Mouse (Mus musculus) fat pad, adult 2 months (tissue): ENCODE measurements around the gene Kera.

Experiments used
- DNase-seq: peaks from one replicate; pipeline ENCODE4 v3.0.0-alpha.2; 2011; ENCODE audit warnings: low read depth, low spot score; ENCODE audit errors: extremely low read depth

Gene Kera

DNA sequence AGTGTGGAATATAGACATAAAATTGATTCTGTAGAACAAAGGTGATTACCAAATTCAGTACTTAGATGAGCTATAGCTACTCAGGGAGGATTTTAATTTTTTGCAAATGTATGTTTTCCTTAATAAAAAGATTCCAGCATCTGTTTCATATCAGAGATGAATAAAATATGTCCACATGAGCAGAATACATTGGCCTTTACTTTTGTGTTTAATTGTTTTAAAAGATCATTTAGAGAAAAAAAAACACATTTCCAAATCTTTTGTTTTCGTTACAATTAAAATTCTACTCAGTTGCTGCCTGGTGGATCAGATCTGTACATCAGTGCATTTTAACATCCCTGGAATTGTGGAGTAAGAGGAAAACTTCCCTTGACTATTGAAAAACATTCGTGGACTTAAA lies at the start of gene Kera:
Gene Kera, plus strand, starts transcription at position 301 of the 400 bp plus-strand sequence.
- no peak for DNase-seq

DNA sequence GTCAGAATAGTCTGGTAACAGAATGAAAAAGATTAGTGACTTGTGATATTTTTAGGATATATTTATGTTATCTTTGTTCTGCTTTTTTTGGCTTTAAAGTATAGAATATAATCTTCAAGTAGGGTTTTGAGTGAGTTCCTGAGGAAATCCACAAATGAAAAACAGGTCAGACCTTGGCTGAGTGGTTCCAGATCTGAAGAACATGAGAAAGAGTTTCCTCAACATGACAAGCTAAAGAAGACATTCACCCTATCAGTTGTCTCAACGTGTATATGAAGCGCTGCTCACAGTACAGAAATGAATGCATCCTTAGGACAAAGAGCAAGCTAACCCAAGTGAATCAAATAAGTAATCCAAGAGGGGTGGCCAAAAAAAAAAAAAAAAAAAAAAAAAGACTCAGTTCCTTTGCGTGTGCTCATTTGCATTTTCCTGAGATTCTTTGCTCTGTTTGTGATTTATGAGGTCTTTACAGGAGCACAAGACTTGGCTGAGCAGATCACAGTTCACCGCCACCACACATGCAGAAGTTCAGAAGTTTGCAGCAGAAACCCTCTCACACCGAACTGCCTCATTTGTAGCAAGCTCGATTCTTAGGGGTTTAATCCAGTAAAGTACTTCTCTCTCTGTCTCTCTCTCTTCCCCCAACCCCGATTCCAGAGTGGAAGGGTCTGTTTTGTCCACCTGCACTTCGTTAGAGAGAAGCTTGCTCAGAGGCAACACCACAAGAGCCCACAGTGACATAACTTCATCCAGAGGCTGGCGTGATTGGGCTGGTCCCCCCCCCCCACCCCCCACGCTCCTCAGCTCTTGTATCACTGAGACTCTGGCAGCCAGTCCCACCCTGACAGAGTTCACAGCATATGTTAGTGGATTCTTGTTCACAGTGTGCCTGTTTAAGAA lies 41.5 kb upstream of the Kera start, which contains the start of gene Lum:
Gene Lum, plus strand, starts transcription at position 172 of the 900 bp plus-strand sequence.
- no peak for DNase-seq

DNA sequence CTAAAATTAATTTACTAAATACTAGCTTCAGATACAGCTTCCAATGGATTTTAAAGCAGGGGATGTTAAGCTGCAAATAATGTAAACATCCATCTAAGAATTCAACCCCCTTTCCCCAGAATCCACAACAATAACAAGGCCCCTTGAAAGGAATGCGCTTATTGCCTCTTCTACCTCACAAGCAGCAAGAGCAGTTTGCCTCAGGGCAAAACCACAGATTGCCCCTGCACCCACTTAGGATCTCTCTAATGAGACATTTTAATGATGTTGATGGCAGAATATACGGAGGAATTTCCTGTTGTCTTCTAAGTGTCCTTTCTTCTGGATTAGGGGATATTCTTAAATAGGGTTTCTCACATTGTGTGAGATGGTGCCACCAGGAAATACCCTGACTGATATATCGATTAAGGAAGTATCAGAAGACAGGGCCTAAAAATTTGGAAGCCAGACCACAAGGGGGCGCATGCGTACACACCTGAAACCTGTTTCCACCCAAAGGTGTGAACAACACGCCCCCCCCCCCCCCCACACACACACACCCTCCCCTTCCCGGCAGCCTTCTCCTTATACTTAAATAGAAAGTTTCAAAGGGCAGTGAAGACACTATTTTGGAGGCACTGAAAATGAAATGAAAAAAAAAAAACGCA lies 39.1 kb upstream of the Kera start:
- no peak for DNase-seq

DNA sequence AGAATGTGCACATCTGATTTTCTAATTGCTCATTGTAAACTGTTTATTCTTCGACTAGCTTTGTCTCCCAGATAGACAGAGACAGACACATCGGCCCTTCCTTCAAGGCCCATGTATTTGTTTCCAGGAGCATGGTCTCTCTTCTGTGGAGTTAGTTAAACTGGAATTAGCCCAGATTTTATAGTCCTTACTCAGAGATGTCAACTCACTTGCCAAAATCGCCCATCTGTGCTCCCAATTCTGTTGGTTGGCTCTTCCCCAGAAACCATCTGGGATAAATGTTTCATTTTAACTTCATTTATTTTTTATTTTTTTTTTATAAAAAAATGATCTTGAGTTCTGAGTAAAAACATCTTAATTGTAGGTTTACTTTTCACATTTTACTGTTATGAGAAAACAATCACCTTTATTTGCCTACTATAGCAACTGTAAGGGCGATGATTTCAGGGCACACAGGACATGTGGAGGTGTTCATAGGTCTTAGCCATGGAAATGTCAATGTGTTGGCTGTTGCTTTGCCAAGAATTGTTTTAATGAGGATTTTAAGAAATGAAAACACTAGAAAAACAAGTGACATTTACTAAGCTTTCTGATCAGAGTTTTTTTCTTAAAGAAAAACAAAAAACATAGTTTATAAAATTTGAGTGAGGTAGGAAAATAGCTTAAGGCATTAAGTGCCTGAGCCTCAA lies 24.0 kb upstream of the Kera start:
- DNase-seq, result no peak

DNA sequence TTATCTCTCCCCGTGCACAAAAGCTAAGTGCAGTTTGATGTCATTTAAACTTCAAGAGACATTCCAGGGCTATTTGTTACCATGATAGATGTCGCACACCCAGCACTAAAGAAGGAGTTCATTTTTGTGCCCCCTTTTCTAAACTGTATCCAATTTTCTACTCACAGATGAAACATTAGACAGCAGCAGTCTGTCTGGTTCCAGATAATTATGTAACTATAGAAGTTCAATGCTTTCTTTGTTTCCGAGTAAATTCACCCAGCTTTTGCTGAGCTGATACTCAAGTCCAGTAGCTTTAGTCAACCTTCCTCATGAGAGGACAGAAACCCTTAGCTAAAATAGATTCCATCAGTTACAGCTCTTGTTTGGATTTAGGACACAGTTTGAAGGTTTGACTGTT lies 22.5 kb upstream of the Kera start:
- DNase-seq, result no peak

DNA sequence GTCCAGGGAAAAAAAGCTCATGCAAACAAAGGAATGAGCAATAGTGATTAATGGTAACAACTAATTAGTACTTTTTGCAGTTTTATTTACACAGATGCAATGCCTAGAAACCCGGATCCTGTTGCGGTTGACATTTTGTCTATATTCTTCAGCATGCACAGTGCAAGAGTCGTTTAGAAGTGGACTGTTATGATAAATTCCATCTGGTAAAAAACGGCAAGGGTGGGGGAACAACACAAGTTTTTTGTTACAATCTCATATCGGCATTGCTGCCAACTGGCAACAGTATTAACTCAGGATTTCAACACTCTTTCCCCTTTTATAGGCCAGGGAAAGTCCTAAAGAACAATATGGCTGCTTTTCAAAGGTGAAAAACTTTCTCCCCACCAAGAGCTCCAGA lies 19.5 kb upstream of the Kera start:
- DNase-seq, result no peak

DNA sequence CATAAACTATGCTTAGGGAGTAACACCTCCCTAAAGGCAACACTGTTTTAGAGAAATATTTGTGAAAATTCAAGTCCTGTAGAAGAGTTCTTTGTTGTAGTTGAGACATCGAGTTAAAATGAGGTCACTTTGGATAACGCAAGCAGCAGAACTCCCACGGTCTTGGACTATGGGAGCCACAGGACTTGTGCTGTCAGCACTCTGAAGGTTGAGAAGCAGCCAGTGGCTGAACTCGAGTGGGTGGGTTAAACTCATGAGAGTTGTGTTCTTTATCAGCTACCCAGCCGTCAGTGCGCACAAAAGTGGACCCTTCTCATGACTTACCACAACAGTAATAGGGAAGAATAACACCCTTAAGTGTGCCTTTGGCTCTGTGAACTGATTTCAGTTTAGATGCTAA lies 17.1 kb upstream of the Kera start:
- DNase-seq, result no peak

DNA sequence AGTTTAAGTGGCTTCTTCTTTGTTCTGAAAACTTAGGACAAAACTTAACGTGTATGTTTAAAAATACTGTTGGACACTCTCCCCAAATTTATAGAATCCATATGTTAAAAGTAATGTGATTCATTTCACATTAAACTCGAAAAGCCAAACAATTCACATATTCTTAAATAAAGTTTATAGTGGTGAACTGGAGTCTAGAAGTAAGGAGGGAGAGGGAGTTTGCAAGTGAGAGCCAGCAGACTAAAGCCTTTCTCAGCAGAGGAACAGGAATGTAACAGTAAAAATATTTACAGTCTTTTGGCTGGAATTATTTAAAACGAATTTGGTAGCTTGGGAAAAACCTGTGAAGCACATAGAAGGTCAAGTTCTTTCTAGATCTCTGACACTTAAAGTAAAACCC lies 15.6 kb upstream of the Kera start:
- no peak for DNase-seq

DNA sequence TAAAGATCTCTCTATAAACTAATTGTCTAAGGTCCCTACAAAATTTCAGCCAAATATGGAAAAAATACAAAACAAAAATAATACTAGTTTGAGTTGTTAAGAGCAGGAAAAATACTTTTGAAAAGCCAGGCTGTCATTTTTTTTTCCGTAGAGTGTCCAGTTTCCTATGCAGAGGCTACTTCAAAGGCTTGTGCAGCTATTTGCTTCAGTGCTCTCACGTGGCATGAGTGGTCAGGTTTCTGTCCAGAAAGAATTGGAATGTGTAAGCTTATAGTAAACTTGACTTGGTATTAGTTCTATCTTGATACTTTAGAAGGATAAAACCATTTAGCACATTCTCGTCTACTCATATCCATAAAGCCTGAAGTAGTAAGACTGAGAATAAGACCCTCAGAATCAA lies 15.0 kb upstream of the Kera start:
- DNase-seq, result no peak

DNA sequence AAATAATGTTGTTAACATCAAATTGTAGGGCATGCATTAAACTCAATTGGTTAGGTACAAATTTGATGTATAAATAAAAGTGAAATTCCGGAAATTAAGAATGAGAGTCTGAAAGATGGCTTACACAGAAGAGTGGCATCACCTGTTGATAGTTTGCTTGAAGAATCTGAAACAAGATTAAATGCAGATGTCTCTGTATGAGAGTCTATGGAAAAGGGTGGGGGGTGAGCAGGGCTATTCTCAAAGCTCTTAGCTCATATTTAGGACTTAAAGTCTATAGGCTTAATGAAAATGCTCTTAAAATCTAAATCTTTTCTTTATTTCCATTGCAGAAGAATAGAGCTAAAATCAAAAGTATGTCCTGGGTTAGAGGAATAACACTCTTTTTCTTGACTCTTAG lies 11.0 kb upstream of the Kera start:
- no peak for DNase-seq

DNA sequence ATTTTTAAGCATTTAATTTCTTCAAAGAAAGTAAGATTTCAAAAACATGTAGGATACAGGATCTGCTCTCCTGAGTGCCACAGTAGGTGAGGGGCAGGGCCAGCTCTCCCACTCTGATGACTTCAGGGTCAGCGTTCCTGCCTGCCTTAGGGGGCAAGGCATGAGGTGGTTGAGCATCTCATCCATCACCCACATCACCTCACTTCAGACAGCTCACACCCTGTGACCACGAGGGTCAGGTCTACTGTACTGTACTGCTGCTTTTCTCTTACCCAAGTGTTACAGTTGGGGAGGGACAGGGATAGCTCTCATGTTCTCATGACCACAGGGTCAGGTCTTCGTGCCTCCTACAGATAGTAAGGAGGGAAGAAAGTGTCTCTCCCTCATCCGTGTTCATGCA lies 4.9 kb upstream of the Kera start:
- no peak for DNase-seq

DNA sequence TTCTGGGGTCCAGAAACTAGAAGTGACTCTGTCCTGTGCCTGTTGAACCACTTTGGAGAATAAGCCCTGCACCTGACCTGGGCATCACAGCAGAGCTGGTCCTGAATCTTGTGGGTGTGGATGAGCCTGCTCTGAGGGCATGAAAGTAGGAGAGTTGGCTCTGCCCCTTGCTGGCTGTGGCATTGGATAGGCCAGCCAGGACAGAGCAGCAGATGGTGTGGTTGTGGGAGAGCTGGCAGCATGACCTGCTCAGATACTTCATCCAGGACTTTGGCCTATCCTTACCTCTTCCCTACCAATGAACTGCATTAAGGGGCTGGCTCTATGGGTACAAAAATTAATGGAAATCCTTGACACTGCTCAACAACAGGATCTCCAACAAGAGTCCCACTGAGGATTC lies 3.4 kb upstream of the Kera start:
- DNase-seq, result no peak

DNA sequence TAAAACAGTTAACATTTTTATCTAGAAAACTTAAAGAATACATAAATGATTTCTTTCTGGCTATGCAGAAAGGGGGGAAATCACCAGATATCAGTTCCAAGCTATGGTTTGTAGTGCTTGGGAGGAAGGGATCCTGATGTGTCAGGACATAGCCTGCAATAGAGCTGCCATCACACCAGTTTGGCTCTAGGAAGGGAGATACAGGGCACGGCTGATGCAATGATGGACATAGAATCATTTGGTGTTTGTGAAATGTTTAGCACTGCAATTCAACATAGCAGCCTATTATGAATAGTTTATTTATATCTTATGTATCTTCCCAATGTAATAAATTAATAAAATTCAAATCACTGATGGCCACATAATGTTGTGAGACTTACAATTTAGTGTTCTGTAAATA lies 15.6 kb downstream of the Kera start:
- DNase-seq, result no peak

DNA sequence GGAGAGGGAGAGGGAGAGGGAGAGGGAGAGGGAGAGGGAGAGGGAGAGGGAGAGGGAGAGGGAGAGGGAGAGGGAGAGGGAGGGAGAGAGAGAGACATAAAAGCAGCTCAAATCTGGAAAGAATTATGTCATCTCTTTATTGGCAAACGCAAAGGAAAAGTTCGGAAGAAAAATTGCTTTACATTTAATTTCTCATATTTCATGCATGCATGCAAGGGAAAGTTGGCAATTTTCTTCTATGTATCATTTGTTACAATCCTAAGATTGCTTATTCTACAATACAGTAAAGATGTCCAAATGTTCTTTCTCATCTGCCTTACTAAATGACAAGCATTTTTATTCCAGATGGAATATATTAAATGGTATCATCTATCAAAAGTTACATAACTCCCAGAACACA lies 17.7 kb downstream of the Kera start:
- DNase-seq, result no peak

DNA sequence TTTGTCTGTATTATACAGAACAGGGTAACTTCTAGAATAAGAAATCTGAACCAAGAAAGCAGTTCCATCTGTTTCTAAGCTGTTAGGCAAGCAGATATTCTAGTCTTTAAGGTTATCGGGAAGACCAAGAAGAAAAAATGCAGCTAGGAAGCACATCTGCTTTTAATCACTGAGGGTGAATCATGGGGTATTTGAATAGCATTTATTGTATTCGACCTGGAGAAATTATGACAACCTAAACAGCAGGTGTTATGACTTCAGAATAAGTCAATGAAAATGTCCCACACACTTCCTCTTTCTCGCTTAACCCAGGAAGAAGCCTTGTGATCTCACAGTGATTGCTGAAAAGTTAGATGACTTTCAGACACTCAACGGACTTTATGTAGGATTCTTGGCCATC lies 18.4 kb downstream of the Kera start:
- DNase-seq, result no peak

DNA sequence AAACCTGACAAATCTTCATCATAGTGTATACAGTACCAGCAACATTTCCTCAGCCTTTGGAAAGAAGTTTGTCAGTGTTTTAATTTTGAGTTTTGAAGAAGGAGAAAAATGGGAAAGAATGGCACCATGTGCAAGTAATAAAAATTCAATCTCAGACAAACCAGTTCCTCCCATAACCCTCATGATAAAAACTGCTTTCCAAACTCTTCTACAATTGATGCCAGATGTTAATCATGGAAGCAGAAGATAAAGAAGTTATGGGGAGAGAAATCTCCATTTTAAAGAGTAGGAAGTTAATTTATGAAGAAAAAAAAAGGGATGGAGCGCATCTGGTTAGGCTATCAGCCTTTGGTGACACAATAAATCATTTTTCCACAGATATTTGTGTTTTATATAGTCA lies 19.9 kb downstream of the Kera start:
- no peak for DNase-seq

DNA sequence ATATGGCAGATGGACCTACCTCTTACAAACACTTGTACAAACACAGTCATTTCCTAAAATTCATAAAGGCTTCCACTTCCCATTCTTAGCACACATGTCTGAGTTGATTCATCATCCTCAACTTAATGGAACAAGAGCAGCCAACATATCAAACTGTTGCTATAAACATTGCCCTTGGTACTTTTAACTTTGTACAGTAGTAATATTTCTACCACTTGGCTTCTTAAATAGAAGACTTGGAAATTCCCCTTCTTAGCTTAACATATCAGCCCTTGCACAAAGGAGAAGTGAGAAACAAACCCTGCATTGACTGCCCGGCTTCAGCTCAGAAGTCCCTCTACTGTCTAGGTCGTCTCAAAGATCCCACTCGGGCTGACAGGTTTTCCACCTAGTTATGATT lies 24.4 kb downstream of the Kera start:
- no peak for DNase-seq

DNA sequence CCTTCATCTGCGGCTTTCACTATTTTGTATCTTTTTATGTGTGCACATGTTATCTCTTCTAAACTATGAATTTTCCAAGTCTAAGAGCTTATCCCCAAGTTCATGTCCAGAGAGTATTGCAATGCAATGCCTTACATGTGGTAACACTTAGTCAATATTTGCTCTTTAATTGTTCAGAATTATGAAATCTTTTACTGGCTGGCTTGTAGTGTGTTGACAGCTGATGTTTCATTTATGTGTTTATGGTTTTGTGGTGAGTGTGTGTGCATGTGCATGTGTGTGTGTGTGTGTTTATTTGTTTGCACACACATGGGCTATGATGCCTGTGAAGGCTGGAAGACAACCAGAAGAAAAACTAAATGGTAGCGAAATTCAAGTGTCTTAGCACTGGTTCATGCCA lies 35.2 kb downstream of the Kera start:
- no peak for DNase-seq

DNA sequence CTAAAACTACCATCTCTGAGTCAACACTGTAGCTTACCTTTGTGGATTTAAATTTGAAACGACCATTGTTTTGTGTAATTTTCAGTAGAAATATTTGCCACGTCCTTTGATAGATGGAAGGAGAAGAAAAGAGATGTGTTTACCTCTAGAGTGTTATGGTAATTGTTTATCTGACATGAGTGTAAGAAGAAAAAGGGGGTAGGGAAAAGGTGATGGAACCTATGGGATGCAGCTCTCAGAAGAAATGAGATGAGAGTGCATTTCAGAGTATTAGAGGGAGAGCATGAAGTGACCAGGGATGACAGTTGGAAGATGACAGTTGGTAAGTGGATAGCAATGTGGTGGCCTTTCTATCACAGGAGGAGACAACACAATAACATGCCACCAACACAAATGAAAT lies 37.1 kb downstream of the Kera start, which contains the start of gene Epyc:
Gene Epyc, plus strand, starts transcription at position 301 of the 400 bp plus-strand sequence.
- DNase-seq, result no peak

DNA sequence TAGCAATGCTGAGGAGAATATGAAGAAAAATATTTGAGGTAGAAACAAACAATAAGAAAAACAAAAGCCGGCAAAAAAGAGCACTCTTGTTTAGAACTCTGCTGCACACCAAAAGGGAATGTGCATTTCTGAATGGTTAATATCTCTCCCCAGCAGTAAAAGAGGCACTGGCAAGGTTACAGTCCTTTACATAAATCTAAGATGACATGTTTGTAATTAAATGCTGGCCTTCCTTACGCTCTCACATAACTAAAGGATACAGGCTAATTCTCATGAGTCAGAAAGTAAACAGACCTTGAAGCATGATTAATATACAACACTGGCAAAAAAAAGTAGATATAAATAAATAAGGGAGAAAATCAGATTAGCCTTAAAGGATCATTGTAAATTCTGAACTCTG lies 43.7 kb downstream of the Kera start:
- no peak for DNase-seq

DNA sequence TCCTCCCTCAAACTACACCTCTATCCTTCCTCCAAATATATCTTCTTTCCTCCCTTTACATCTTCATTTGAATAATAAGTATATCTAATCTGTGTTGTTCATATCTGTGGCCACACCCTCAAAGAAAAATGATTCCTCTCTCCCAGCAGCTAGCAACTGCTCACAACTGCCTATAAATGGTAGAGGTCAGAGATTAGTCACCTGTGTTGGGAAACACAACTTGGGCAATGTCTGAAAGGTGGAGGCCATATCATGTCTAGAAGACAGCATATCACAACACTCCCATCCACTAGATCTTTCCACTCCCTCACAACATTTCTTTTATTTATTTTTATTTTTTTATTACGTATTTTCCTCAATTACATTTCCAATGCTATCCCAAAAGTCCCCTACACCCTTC lies 52.8 kb downstream of the Kera start:
- DNase-seq, result no peak
